Mouse (Mus musculus) C2C12 (cell line): Measurements from ENCODE around the gene Enpp1.
A peak's percentile ranks its signal among the peaks of the same experiment; 100 is the strongest.

Experiments used
- CEBPB ChIP-seq: IDR thresholded peaks from one replicate; pipeline ENCODE4 v1.6.1; 2011; ENCODE audit warnings: low read depth, mild to moderate bottlenecking, control low read depth, moderate library complexity
- CTCF ChIP-seq: IDR thresholded peaks from one replicate; pipeline ENCODE4 v1.5.1; 2011; ENCODE audit not compliant: control insufficient read depth, insufficient read depth, insufficient read length
- FOSL1 ChIP-seq: IDR thresholded peaks from one replicate; pipeline ENCODE4 v1.8.0; 2011; ENCODE audit warnings: mild to moderate bottlenecking, low read length; ENCODE audit not compliant: poor library complexity, insufficient read depth, severe bottlenecking
- MAX ChIP-seq: IDR thresholded peaks from one replicate; pipeline ENCODE4 v1.6.1; 2011; ENCODE audit warnings: mild to moderate bottlenecking, control low read depth
- MYOD1 ChIP-seq: IDR thresholded peaks from one replicate; pipeline ENCODE4 v1.6.1; 2011; ENCODE audit warnings: low read depth; ENCODE audit not compliant: control insufficient read depth, insufficient read length
- MYOG ChIP-seq: IDR thresholded peaks from one replicate; pipeline ENCODE4 v1.6.1; 2011; ENCODE audit not compliant: control insufficient read depth, insufficient read length; ENCODE audit errors: extremely low read depth
- USF1 ChIP-seq: IDR thresholded peaks from one replicate; pipeline ENCODE4 v1.6.1; 2011; ENCODE audit warnings: low read depth, mild to moderate bottlenecking, control low read depth, moderate library complexity

DNA sequence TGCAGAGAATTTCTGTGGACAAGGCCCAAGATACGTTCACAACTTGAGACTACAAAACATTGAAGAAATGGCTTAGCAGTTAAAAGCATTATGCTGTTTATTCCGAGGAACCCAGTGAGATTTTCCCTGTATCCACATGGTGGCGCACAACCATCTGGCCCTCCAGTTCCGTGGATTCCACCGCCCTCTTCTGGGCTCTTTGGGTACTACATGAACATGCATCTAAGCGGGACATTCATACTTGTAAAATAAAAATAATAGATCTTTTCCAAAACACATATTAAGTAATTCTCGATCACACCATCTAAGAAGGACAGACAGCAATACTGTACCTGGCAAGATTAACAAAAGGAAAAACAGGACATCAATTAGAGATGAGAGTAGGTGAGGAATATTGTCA is 89.4 kb downstream of the Enpp1 start:
- peak; percentile 95 for TF ChIP-seq CTCF
- no peak for TF ChIP-seq USF1
- no peak for TF ChIP-seq MYOD1
- no peak for TF ChIP-seq CEBPB
- TF ChIP-seq MAX, result no peak
- TF ChIP-seq MYOG, result no peak
- TF ChIP-seq FOSL1, result no peak
